Mouse (Mus musculus): ENCODE data around the gene Adcy5. TPM values are rescaled to one million over a fixed set of nuclear protein-coding genes. Genes with fewer than 3 reads are reported as not detected.

Adcy5 gene
- total and polyA plus RNA-seq, 3 experiments: under 0.01 to 0.08 TPM; not detected in 1

GRCm38 (mm10) chr16:35317460-35317859 lies 162.8 kb downstream of the Adcy5 start:
- peak; percentile 71 for DNase-seq (ENCODE audit: low read depth, low spot score)

GRCm38 (mm10) chr16:35318397-35318796 lies 163.7 kb downstream of the Adcy5 start:
- Histone ChIP-seq H3K9me3 (replicated peaks; ENCODE audit: insufficient read depth, low read length) (no peaks in the 10 kb centered on the region), H3K27ac (ENCODE audit: control insufficient read depth, low read depth, low read length) (peak overlapping the region; percentile 88), H3K36me3 (ENCODE audit: control insufficient read depth in 1 of 2, insufficient read depth in 2 of 2, low read length in 2 of 2) (peaks cover 0 to 14% of the 10 kb centered on the region in 2 experiments; a peak in 2 of 4 replicates), H3K4me3 (ENCODE audit: control insufficient read depth in 1 of 2, insufficient read depth in 1 of 2, low read depth in 2 of 2, low read length in 2 of 2) (peak overlapping the region; percentile 29 to 60), H3K4me1 (ENCODE audit: control insufficient read depth in 1 of 2, insufficient read depth in 2 of 2, low read length in 2 of 2) (peaks cover 6% of the 10 kb centered on the region in 2 experiments), H3K9ac (ENCODE audit: control insufficient read depth, low read depth, low read length, poor library complexity, severe bottlenecking) (peak overlapping the region; percentile 74), H3K79me2 (ENCODE audit: control insufficient read depth, insufficient read depth, low read length, poor library complexity) (no peaks in the 10 kb centered on the region), H3K27me3 (ENCODE audit: control insufficient read depth in 1 of 2, insufficient read depth in 2 of 2, low read length in 2 of 2) (no peaks in the 10 kb centered on the region)
- peak; percentile 91 for DNase-seq (ENCODE audit: low read depth, low spot score)
- no peak for TF ChIP-seq CHD2 (IDR thresholded peaks at IDR 0.05; ENCODE audit: low read length)
- no peak for TF ChIP-seq CHD1 (IDR thresholded peaks at IDR 0.05; ENCODE audit: low read depth, low read length)
- TF ChIP-seq POLR2A (IDR thresholded peaks at IDR 0.05; ENCODE audit: control insufficient read depth in 1 of 2, insufficient read depth in 1 of 2, low read depth in 1 of 2, low read length in 2 of 2, poor library complexity in 1 of 2): 0 out of 4 replicates have a peak, but pooled peaks of 1 of the 2 experiments have one; percentile 20
- TF ChIP-seq POLR2AphosphoS5 (IDR thresholded peaks at IDR 0.05; ENCODE audit: borderline replicate concordance, low read depth, low read length): no peak
- no peak for TF ChIP-seq MAZ (IDR thresholded peaks at IDR 0.05; ENCODE audit: low read depth, low read length)
- peak in 1 of 2 experiments; percentile 69; a peak in 2 of 4 replicates for TF ChIP-seq EP300 (IDR thresholded peaks at IDR 0.05; ENCODE audit: low read depth in 1 of 2, low read length in 2 of 2)
- TF ChIP-seq ETS1 (IDR thresholded peaks at IDR 0.05; ENCODE audit: low read depth, low read length): peak; percentile 80
- TF ChIP-seq MAFK (IDR thresholded peaks at IDR 0.05; ENCODE audit: borderline replicate concordance, low read depth, low read length): 0 out of 2 replicates have a peak, but pooled peaks have one; percentile 9
- TF ChIP-seq HCFC1 (IDR thresholded peaks at IDR 0.05; ENCODE audit: low read depth, low read length): 0 out of 2 replicates have a peak, but pooled peaks have one; percentile 53
- no peak for TF ChIP-seq CTCF (IDR thresholded peaks at IDR 0.05 in 2 of 3, conservative IDR thresholded peaks at IDR 0.05 in 1 of 3; ENCODE audit: control insufficient read depth in 1 of 3, insufficient read depth in 1 of 3, low read depth in 2 of 3, low read length in 3 of 3, poor library complexity in 1 of 3, severe bottlenecking in 1 of 3)
- peak; percentile 51; the same call in 1 of the 2 replicates for TF ChIP-seq SIN3A (IDR thresholded peaks at IDR 0.05; ENCODE audit: low read length)
- TF ChIP-seq E2F4 (IDR thresholded peaks at IDR 0.05; ENCODE audit: borderline replicate concordance, low read depth, low read length): no peak
- TF ChIP-seq TAL1 (IDR thresholded peaks at IDR 0.05; ENCODE audit: low read length): peak; percentile 63
- peak; percentile 64; the same call in 1 of the 2 replicates for TF ChIP-seq MYC (IDR thresholded peaks at IDR 0.05; ENCODE audit: low read depth, low read length)
- TF ChIP-seq POLR2AphosphoS2 (IDR thresholded peaks at IDR 0.05; ENCODE audit: low read length): no peak
- peak; percentile 31; the same call in 1 of the 2 replicates for TF ChIP-seq RCOR1 (IDR thresholded peaks at IDR 0.05; ENCODE audit: low read depth, low read length)
- TF ChIP-seq TCF12 (IDR thresholded peaks at IDR 0.05; ENCODE audit: low read depth, low read length): peak; percentile 39; the same call in 1 of the 2 replicates
- TF ChIP-seq USF1 (IDR thresholded peaks at IDR 0.05; ENCODE audit: low read depth, low read length): peak; percentile 54; the same call in 1 of the 2 replicates
- peak; percentile 74; the same call in 1 of the 2 replicates for TF ChIP-seq BHLHE40 (IDR thresholded peaks at IDR 0.05; ENCODE audit: borderline replicate concordance, low read depth, low read length)
- peak; percentile 55; the same call in 1 of the 2 replicates for TF ChIP-seq NELFE (IDR thresholded peaks at IDR 0.05; ENCODE audit: low read depth, low read length)
- no peak for TF ChIP-seq JUND (IDR thresholded peaks at IDR 0.05; ENCODE audit: low read depth, low read length)
- no peak for TF ChIP-seq USF2 (IDR thresholded peaks at IDR 0.05; ENCODE audit: borderline replicate concordance in 1 of 2, insufficient read depth in 1 of 2, low read depth in 1 of 2, low read length in 2 of 2)
- TF ChIP-seq UBTF (IDR thresholded peaks at IDR 0.05; ENCODE audit: borderline replicate concordance, insufficient read depth, low read depth, low read length): no peak
- TF ChIP-seq GATA1 (IDR thresholded peaks at IDR 0.05; ENCODE audit: low read depth, low read length): peak; percentile 89
- TF ChIP-seq TBP (IDR thresholded peaks at IDR 0.05; ENCODE audit: low read depth, low read length): peak; percentile 66
- TF ChIP-seq ZNF384 (IDR thresholded peaks at IDR 0.05; ENCODE audit: low read depth, low read length): no peak

More at GRCm38 (mm10) chr16:35317460-35317859, 162.8 kb downstream of the Adcy5 start:
- peak overlapping the region; percentile 39 for H3K9ac ChIP-seq (ENCODE audit: control insufficient read depth, low read depth, low read length, poor library complexity, severe bottlenecking)
- H3K36me3 ChIP-seq (ENCODE audit: control insufficient read depth in 1 of 2, insufficient read depth in 2 of 2, low read length in 2 of 2): peaks cover 0 to 14% of the 10 kb centered on the region in 2 experiments; a peak in 2 of 4 replicates
- peaks cover 6% of the 10 kb centered on the region in 2 experiments for H3K4me1 ChIP-seq (ENCODE audit: control insufficient read depth in 1 of 2, insufficient read depth in 2 of 2, low read length in 2 of 2)
- H3K79me2 ChIP-seq (ENCODE audit: control insufficient read depth, insufficient read depth, low read length, poor library complexity): no peaks in the 10 kb centered on the region
- no peak for TF ChIP-seq CHD1 (IDR thresholded peaks at IDR 0.05; ENCODE audit: low read depth, low read length)
- no peak for TF ChIP-seq SMC3 (IDR thresholded peaks at IDR 0.05; ENCODE audit: low read depth, low read length)
- TF ChIP-seq ZNF384 (IDR thresholded peaks at IDR 0.05; ENCODE audit: low read depth, low read length): no peak
- TF ChIP-seq CHD2 (IDR thresholded peaks at IDR 0.05; ENCODE audit: low read length): no peak
- TF ChIP-seq MAFK (IDR thresholded peaks at IDR 0.05; ENCODE audit: borderline replicate concordance, low read depth, low read length): no peak
- TF ChIP-seq EP300 (IDR thresholded peaks at IDR 0.05; ENCODE audit: low read depth in 1 of 2, low read length in 2 of 2): no peak
- no peak for TF ChIP-seq POLR2A (IDR thresholded peaks at IDR 0.05; ENCODE audit: control insufficient read depth in 1 of 2, insufficient read depth in 1 of 2, low read depth in 1 of 2, low read length in 2 of 2, poor library complexity in 1 of 2)
- TF ChIP-seq MXI1 (IDR thresholded peaks at IDR 0.05; ENCODE audit: low read depth, low read length): no peak
- no peak for TF ChIP-seq MEF2A (IDR thresholded peaks at IDR 0.05; ENCODE audit: extremely low read depth, insufficient replicate concordance, low read depth, low read length, poor library complexity, severe bottlenecking)
- no peak for TF ChIP-seq NRF1 (IDR thresholded peaks at IDR 0.05; ENCODE audit: insufficient read depth, low read depth, low read length, poor library complexity, severe bottlenecking)
- TF ChIP-seq MYC (IDR thresholded peaks at IDR 0.05; ENCODE audit: low read depth, low read length): no peak
- no peak for TF ChIP-seq TBP (IDR thresholded peaks at IDR 0.05; ENCODE audit: low read depth, low read length)
- TF ChIP-seq NELFE (IDR thresholded peaks at IDR 0.05; ENCODE audit: low read depth, low read length): no peak
- TF ChIP-seq SIN3A (IDR thresholded peaks at IDR 0.05; ENCODE audit: low read length): no peak
- H3K4me3 ChIP-seq (ENCODE audit: control insufficient read depth in 1 of 2, insufficient read depth in 1 of 2, low read depth in 2 of 2, low read length in 2 of 2): peak overlapping the region; percentile 21 to 29
- no peaks in the 10 kb centered on the region for H3K27me3 ChIP-seq (ENCODE audit: control insufficient read depth in 1 of 2, insufficient read depth in 2 of 2, low read length in 2 of 2)
- H3K27ac ChIP-seq (ENCODE audit: control insufficient read depth, low read depth, low read length): peak overlapping the region; percentile 88
- H3K9me3 ChIP-seq (replicated peaks; ENCODE audit: insufficient read depth, low read length): no peaks in the 10 kb centered on the region

All from MEL (cell line).